Mouse (Mus musculus): Measurements from ENCODE around the gene Tmtc2. TPM values are rescaled to one million over a fixed set of nuclear protein-coding genes. Genes with fewer than 3 reads are reported as not detected.

Gene Tmtc2
- total and polyA plus RNA-seq, 2 experiments, result 2.4 to 7.6 TPM

DNA sequence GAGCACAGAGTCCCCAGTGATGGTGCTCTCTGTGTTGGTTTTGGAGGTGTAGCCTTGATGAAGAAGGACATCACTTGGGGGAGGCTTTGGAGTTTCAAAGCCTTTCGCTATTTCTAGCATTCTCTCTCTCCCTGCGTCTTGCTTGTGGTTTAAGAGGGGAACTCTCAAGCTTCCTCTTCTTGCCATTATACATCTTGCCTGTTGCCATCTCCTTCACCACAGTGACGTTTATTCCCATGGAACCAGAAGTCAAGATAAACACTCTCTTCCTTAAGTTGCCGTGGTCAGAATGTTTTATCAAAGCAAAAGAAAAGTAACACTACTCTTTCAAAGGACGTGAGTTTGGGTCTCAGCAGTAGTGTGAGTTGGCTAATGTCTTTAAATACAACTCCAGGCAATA is 387.6 kb downstream of the Tmtc2 start:
- TF ChIP-seq POLR2A (IDR thresholded peaks at IDR 0.05; ENCODE audit: extremely low read depth, insufficient read depth, low read length), result no peak
- TF ChIP-seq CTCF (IDR thresholded peaks at IDR 0.05; ENCODE audit: low read depth, low read length), result no peak
- no peaks in the 10 kb centered on the region for H3K27me3 ChIP-seq (ENCODE audit: control insufficient read depth, insufficient read depth, low read length)
- H3K4me1 ChIP-seq (ENCODE audit: control insufficient read depth, insufficient read depth, low read length), result no peaks in the 10 kb centered on the region
- no peak overlapping the region for H3K4me3 ChIP-seq (ENCODE audit: insufficient read depth, low read depth, low read length)
- no peak for DNase-seq (ENCODE audit: extremely low read depth, low read depth, low spot score)
- H3K27ac ChIP-seq (replicated peaks; ENCODE audit: insufficient read depth, low read depth, low read length), result no peak overlapping the region
- no peaks in the 10 kb centered on the region for H3K79me2 ChIP-seq (ENCODE audit: control insufficient read depth, insufficient read depth, low read length)
- no peaks in the 10 kb centered on the region for H3K36me3 ChIP-seq (ENCODE audit: control insufficient read depth, insufficient read depth, low read length)
- WGBS, result 89% methylated on average over 5 of the region's 5 CpGs
- no peak overlapping the region for H3K9ac ChIP-seq (ENCODE audit: low read depth, low read length)

DNA sequence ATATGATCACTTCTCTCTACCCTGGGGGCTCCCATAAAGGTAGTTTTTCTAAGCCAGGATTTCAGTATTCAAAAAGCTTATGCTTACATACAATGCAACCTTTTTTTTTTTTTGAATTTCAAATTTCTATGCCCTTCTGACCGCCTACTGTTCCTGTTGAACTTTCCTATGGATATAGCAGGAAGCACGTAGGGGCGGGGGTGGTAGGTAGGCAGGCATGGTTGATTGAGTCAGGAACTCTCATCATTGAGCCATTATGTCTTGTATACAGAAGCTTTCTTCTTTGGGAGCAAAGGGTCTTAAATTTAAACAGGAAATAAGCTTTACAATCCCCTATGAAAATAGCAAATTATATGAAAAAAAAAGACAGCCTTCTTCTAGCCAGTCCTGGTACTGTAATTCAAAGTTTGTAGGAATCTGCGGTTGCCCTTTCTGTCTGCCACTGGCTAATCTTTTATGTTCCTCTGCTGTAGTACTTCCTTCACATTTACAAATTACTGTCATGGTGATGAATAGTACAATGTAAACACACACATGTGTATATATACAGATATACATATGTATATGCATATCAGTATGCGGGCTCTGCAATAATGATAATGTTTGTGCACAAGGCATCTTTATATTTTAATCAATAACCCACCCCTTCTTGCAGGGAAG is 405.7 kb downstream of the Tmtc2 start:
- Histone ChIP-seq H3K4me1 (ENCODE audit: control insufficient read depth, insufficient read depth, low read length) (peaks cover 5% of the 10 kb centered on the region; the same call in 1 of the 2 replicates), H3K27me3 (ENCODE audit: control insufficient read depth, insufficient read depth, low read length) (no peaks in the 10 kb centered on the region), H3K9ac (ENCODE audit: low read depth, low read length) (no peak overlapping the region), H3K79me2 (ENCODE audit: control insufficient read depth, insufficient read depth, low read length) (no peaks in the 10 kb centered on the region), H3K27ac (replicated peaks; ENCODE audit: insufficient read depth, low read depth, low read length) (no peak overlapping the region), H3K4me3 (ENCODE audit: insufficient read depth, low read depth, low read length) (no peak overlapping the region), H3K36me3 (ENCODE audit: control insufficient read depth, insufficient read depth, low read length) (no peaks in the 10 kb centered on the region)
- 84% methylated on average over 5 of the region's 5 CpGs for WGBS
- DNase-seq (ENCODE audit: extremely low read depth, low read depth, low spot score), result no peak
- no peak for TF ChIP-seq POLR2A (IDR thresholded peaks at IDR 0.05; ENCODE audit: extremely low read depth, insufficient read depth, low read length)
- no peak for TF ChIP-seq CTCF (IDR thresholded peaks at IDR 0.05; ENCODE audit: low read depth, low read length)

DNA sequence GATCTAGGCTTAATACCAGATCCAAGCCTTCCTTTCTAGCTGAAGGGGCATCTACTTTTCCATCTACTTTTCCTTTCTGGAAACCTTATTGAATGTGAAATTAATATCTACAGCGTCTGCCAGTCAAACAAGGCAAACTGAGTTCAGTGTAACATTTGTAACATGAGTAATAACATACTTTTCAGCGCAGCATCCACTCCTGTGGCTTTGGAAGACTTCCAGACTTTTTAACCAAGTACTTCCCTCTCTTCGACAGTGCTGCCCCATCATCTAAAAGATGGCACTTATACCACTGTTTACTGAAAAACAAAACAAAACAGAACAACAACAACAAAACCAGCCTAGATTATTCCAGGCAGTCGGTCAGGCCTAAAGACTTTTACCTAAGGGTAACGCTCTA is 409.0 kb downstream of the Tmtc2 start:
- WGBS, result 86% methylated on average over 5 of the region's 5 CpGs
- no peak overlapping the region for H3K9ac ChIP-seq (ENCODE audit: low read depth, low read length)
- H3K4me1 ChIP-seq (ENCODE audit: control insufficient read depth, insufficient read depth, low read length), result peaks cover 3% of the 10 kb centered on the region; the same call in 1 of the 2 replicates
- H3K27ac ChIP-seq (replicated peaks; ENCODE audit: insufficient read depth, low read depth, low read length), result no peak overlapping the region
- TF ChIP-seq POLR2A (IDR thresholded peaks at IDR 0.05; ENCODE audit: extremely low read depth, insufficient read depth, low read length) (no peak), CTCF (IDR thresholded peaks at IDR 0.05; ENCODE audit: low read depth, low read length) (no peak)
- no peak overlapping the region for H3K4me3 ChIP-seq (ENCODE audit: insufficient read depth, low read depth, low read length)
- no peaks in the 10 kb centered on the region for H3K36me3 ChIP-seq (ENCODE audit: control insufficient read depth, insufficient read depth, low read length)
- no peaks in the 10 kb centered on the region for H3K79me2 ChIP-seq (ENCODE audit: control insufficient read depth, insufficient read depth, low read length)
- no peaks in the 10 kb centered on the region for H3K27me3 ChIP-seq (ENCODE audit: control insufficient read depth, insufficient read depth, low read length)
- DNase-seq (ENCODE audit: extremely low read depth, low read depth, low spot score), result no peak

DNA sequence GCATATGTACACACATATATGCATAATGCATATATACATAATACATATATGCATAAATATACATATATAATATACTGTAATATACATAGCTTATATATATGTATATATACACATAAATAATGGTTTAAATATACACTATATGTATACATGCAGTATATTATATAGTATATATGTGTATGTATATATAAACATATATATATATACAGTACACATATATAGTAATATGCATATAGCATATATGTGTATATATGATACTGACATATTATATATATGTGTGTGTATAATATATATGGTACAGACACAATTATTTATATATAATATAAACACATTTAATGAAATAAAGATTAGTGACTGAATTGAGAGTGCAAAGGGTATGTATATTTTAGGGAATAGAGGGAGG is 420.5 kb downstream of the Tmtc2 start:
- Histone ChIP-seq H3K36me3 (ENCODE audit: control insufficient read depth, insufficient read depth, low read length) (no peaks in the 10 kb centered on the region), H3K9ac (ENCODE audit: low read depth, low read length) (no peak overlapping the region), H3K27ac (replicated peaks; ENCODE audit: insufficient read depth, low read depth, low read length) (no peak overlapping the region), H3K79me2 (ENCODE audit: control insufficient read depth, insufficient read depth, low read length) (no peaks in the 10 kb centered on the region), H3K27me3 (ENCODE audit: control insufficient read depth, insufficient read depth, low read length) (no peaks in the 10 kb centered on the region), H3K4me3 (ENCODE audit: insufficient read depth, low read depth, low read length) (no peak overlapping the region), H3K4me1 (ENCODE audit: control insufficient read depth, insufficient read depth, low read length) (no peaks in the 10 kb centered on the region)
- TF ChIP-seq CTCF (IDR thresholded peaks at IDR 0.05; ENCODE audit: low read depth, low read length), result no peak
- TF ChIP-seq POLR2A (IDR thresholded peaks at IDR 0.05; ENCODE audit: extremely low read depth, insufficient read depth, low read length), result no peak
- no peak for DNase-seq (ENCODE audit: extremely low read depth, low read depth, low spot score)

DNA sequence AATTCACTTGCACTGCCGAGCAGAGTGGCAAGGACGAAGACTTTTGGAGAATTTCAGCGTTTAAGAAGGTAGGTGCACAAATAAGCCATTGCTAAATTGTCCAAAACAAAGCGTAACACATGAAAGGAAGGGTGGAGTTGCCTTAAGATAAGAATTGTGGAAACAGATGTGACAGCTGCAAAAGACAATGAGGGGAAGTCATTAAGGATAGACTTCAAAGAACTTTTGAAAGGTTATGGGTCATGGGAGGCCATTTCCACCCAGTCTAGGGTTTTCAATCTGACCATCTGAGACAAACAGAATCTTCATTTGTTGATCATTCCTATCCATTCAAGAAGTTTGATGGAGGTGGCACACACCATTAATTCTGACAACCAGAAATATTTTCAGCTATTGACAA is 429.9 kb downstream of the Tmtc2 start:
- no peak for TF ChIP-seq CTCF (IDR thresholded peaks at IDR 0.05; ENCODE audit: low read depth, low read length)
- TF ChIP-seq POLR2A (IDR thresholded peaks at IDR 0.05; ENCODE audit: extremely low read depth, insufficient read depth, low read length), result no peak
- H3K27ac ChIP-seq (replicated peaks; ENCODE audit: insufficient read depth, low read depth, low read length), result no peak overlapping the region
- H3K4me3 ChIP-seq (ENCODE audit: insufficient read depth, low read depth, low read length), result no peak overlapping the region
- no peaks in the 10 kb centered on the region for H3K79me2 ChIP-seq (ENCODE audit: control insufficient read depth, insufficient read depth, low read length)
- 75% methylated on average over 4 of the region's 4 CpGs for whole genome bisulfite sequencing
- DNase-seq (ENCODE audit: extremely low read depth, low read depth, low spot score), result no peak
- H3K9ac ChIP-seq (ENCODE audit: low read depth, low read length), result no peak overlapping the region
- no peaks in the 10 kb centered on the region for H3K27me3 ChIP-seq (ENCODE audit: control insufficient read depth, insufficient read depth, low read length)
- no peaks in the 10 kb centered on the region for H3K36me3 ChIP-seq (ENCODE audit: control insufficient read depth, insufficient read depth, low read length)
- no peaks in the 10 kb centered on the region for H3K4me1 ChIP-seq (ENCODE audit: control insufficient read depth, insufficient read depth, low read length)

DNA sequence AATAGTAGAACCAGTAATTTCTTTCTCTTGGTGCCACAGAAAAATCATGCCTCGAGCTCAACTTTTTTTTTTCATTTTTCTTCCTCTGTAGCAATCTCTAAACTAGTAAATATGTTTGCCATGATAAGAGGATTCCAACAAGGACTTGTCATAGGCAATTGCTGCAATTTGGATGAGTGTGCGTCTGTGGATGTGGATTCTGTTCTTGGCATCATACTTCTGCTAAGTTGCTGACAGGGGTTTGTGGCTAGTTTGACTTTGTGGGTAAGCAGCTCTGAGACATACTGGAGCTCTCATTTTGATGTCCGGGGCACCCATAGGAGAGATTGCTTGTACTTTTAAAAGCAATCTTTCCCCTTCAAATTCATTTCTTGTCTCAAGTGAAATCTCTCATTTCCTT is 432.1 kb downstream of the Tmtc2 start:
- no peak for TF ChIP-seq CTCF (IDR thresholded peaks at IDR 0.05; ENCODE audit: low read depth, low read length)
- TF ChIP-seq POLR2A (IDR thresholded peaks at IDR 0.05; ENCODE audit: extremely low read depth, insufficient read depth, low read length), result no peak
- Histone ChIP-seq H3K79me2 (ENCODE audit: control insufficient read depth, insufficient read depth, low read length) (no peaks in the 10 kb centered on the region), H3K9ac (ENCODE audit: low read depth, low read length) (no peak overlapping the region), H3K4me3 (ENCODE audit: insufficient read depth, low read depth, low read length) (no peak overlapping the region), H3K27ac (replicated peaks; ENCODE audit: insufficient read depth, low read depth, low read length) (no peak overlapping the region), H3K4me1 (ENCODE audit: control insufficient read depth, insufficient read depth, low read length) (no peaks in the 10 kb centered on the region), H3K27me3 (ENCODE audit: control insufficient read depth, insufficient read depth, low read length) (no peaks in the 10 kb centered on the region), H3K36me3 (ENCODE audit: control insufficient read depth, insufficient read depth, low read length) (no peaks in the 10 kb centered on the region)
- WGBS, result 73% methylated on average over 3 of the region's 3 CpGs
- no peak for DNase-seq (ENCODE audit: extremely low read depth, low read depth, low spot score)
